Mouse (Mus musculus) layer of hippocampus, adult 8-10 months (tissue): ENCODE data around the gene Slc13a2. TPM values are rescaled to one million over a fixed set of nuclear protein-coding genes. Genes with fewer than 3 reads are reported as not detected.
A peak's percentile ranks its signal among the peaks of the same experiment; 100 is the strongest.

Source experiments
- DNase-seq, 2 experiments: peaks; one replicate each; pipeline ENCODE4 v3.0.0; 2022; ENCODE audit warnings: low spot score in 2 of 2
- total RNA-seq, 4 experiments: library from RNA; stranded (reverse); gene quantifications; 2 replicates each; pipeline ENCODE4 v1.2.4; 2022

Slc13a2 gene
- not detected for total RNA-seq

DNA sequence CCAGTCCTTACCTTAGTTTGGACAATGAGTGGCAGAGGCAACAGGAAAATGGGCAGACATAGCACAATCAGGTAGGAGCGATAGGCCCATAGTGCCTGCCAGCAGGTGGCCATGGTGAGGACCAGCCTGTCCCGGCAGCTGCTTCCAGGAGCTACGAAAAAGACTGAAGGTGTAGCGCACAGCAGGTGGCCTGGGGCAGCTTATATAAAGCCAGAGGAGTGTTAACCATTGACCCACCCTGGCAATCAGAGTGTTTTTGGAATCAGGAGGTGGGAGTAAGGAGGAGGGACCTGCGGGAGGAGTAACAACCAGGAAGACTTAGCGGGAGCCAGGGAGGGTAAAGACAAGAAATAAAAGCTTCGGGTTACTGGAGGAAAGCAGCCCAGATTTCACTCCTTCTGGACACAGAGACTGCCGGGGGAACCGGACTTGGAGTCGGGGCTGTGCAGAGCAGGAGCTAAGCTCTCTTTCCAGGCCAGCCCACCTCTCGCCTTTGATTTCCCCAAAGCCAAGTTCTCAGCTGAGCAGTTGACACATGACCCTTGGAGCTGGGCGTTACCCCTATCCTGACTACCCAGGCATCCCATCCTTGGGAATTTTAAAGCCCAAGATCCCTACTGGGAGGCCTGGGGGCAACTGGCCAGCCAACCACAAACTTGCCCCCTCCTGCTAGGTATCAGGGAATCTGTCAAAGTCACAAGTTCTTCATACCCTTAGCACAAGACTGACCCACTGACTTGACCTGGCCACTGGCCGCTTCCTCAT is at the start of gene Slc13a2:
Gene Slc13a2 (minus strand): TSS at position 163 of the 765 bp plus-strand sequence.
- no peak for DNase-seq

DNA sequence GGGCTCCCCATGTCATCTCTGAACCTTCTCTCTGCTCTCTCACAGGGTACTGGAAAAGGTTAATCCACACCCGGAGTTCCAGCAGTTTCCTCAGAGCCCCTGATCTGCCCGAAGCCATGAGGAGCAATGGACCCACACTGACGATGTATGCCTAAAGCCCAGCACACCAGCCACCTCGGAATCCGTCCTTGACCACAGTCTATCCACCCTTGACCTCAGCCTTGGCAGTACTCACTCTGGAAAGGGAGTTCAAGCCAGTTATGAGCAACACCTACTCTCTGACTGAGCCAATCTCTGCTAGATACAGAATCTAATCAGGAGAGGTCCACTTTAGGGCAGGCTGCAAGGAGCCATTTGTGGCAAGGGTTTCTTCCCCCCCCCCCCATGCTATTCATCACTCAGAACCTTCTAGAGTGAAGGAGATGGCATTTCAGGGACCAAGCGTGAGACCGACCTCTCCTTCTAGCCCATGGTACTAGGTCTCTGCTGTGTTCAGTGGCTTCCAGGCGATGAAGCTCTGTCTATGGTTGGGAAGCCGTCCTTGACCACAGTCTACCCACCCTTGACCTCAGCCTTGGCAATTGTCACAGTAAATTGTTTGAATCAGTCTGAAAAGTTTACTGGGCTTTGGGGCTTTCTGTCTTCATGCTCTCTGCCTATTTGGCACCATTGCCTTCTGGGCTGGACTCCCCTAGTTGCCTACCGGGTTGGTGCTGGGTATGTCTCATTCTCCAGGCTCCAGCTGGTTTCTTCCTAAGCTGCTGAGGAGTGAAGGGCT is 49.5 kb upstream of the Slc13a2 start:
- DNase-seq: no peak

DNA sequence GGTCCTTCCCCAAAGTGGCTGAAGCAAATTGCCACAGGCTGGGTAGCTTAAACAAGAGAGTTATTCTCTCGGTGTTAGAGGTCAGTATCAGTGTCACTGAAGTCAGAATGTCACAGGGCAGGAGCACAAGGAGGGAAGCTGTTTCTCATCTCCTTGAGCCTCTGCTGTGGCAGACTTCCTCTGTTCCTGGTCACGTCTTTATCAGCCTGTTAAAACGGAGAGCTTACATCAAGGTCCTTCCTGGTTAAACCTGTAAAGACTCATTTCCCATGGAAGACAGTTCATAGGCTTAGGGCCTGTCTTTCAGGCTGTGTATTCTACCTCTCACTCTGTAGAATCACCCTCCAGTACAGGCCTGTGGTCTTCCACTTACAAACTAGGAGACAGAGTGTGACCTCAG is 45.9 kb upstream of the Slc13a2 start:
- no peak for DNase-seq

DNA sequence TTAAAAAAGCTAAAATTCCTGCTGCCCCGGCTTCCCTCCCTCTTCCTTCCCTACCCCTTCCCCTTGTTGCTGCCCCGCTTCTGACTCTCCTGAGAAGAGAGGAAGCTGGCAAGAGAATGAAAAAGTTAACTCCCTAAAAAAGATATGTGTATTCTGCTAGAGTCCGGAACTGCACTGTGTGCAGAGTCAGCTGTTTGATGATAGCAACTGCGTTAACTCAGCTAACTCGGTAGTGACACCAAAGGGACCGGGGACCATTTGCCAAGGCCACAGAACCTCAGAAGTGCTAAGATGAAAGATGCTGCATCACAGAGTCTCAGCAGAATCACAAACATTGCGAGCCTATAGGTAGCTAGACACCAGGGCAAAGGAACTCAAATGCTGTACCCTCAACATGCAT is 45.5 kb upstream of the Slc13a2 start:
- no peak for DNase-seq

DNA sequence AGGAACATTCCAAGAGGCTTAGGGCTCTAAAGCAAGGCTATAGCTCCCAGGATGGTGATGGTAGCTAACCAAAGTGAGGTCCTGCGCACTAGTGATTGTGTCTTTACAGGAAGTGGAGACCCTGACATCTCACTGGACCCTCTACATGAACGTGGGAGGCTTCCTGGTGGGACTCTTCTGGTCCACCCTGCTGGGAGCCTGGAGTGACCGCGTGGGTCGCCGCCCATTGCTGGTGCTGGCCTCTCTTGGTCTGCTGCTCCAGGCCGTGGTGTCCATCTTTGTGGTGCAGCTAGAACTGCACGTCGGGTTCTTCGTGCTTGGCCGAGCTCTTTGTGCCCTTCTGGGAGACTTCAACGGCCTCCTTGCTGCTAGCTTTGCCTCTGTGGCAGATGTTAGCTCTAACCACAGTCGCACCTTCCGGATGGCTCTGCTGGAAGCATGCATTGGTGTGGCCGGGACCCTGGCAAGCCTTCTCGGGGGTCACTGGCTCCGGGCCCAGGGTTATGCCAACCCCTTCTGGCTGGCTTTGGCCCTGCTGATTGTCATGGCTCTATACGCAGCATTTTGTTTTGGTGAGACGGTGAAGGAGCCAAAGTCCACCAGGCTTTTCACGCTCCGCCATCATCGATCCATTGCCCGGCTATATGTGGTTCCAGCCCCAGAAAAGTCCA is 44.4 kb upstream of the Slc13a2 start:
- no peak for DNase-seq

DNA sequence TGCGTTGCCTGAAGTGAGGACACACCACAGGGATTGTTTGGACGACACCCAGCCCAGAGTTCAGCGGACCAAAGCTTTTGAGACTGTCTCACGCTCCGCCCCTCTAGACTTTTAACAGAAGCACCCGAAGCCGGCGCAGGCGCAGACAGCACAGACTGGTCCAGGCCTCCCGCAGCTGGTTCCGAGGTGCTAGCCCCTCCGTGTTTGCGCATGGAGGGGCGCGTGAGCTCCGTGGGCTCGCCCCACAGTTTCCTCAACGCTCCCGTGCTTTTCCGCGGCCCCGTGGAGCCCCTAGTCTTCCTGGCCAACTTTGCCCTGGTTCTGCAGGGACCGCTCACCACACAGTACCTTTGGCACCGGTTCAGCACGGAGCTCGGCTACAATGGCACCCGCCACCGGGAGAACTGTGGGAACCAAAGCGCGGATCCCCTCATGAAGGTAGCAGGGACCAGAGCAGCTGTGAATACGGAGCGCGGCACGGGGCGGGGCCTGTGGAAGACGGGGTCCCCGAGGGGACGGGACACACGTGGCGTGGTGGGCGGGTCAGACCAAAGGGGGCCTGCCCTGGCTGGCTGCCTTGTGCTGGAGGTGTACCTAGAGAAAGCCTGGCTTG is 43.7 kb upstream of the Slc13a2 start, which contains the start of gene Slc46a1:
Gene Slc46a1 (plus strand): TSS at position 130 of the 613 bp plus-strand sequence.
- DNase-seq: peak; percentile 64 to 67

DNA sequence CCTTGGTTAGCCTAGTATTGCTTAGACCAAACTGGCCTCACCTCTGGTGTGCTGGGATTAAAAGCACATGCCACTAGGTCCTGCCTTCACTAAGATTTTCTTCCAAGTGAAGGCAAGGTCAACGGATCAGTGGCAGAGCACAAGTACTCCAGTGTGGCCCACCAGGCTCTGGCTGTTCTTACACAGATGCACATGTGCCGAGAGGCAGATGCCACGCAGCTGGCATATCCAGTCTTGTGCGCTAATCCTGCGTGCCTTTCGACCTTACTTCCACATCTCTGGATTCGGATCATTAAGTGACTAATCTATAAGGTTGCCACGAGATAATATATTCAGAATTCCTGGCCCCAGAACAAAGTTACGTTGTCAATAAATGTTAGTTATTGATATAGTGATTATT is 43.1 kb upstream of the Slc13a2 start:
- DNase-seq: no peak

DNA sequence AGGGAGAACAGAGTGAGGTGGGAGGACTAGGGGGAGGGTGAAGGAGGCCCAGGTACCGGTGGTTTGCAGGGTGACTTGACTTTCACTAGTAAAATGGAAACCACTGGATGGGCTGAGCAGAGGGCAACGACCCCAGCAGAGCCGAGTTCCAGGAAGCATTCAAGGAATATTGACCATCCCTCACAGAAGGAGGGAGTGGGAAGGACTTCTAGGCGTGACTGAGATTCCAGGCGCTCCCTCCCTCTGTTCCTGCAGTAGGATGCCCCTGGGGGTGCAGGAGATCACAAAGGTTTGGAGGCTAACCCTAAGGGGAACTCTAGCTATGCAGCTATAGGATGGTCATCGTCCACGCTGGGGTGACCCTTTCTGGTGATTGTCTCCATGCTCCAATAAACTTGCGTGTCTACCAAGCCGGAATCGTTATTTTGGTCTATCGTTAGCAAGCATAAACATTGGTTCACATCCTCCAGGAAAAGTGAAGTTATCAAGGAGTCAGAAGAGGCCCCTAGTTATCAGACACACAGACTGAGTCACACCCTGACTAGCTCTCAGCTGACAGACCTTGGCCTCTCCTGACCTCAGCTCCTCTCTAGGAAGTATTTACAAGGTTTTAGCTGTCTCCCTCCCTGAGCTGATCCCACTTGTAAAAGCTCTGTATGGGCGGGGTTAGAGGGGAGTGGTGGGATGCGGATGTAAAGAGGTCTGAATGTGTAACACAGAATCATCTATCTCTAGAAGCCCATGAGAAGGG is 41.4 kb upstream of the Slc13a2 start:
- no peak for DNase-seq

DNA sequence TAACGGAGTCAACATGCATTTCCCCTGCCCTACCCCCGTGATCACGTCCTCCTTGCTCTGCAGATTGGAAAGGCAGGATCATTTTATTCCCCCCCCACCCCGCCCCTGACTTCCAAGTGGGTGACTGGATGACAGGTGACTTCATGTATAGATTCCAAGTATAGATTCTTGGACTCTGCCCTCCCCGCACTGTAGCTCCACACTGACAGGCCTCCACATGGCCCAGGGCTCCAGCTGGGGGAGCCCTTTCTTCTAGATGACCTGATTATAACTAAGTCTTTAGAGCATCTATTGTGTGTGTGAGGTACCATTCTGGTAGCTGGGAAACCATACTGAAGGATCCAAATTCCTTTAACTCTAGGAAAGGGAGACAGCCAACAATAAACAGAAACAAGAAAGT is 40.7 kb upstream of the Slc13a2 start:
- no peak for DNase-seq

DNA sequence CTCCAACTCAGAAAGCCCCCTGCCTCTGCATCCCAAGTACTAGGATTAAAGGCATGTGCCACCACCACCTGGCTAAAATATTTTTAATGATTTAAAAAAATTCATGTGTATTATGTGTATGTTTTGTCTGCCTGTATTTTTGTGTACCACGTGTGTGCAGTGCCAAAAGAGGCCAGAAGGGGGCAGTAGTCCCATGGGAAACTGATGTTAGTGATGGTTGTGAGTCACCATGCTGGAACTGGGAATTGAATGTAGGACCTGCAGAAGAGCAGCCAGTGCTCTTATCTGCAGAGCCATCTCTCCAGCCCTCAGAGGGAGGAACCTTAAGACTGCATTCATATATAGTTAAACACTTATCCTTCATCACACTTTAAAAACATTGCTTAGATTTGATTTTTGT is 39.9 kb upstream of the Slc13a2 start:
- DNase-seq: no peak

DNA sequence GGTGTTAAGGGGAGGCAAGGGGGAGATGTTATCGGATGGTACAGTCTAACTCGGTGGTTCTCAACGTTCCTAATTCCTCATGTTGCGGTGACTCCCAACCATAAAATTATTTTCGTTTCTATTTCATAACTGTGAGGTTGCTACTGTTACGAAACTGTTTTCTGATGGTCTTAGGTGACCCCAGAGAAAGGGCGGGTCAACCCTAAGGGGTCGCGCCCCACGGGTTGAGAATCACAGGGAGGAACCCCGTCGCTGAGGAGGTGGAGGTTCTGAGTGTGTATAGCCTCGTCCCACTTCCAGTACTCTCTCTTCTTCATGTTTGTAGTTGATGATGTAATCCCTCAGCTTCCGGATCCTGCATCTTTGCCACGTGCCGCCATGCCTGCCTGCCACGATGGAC is 36.7 kb upstream of the Slc13a2 start:
- no peak for DNase-seq

DNA sequence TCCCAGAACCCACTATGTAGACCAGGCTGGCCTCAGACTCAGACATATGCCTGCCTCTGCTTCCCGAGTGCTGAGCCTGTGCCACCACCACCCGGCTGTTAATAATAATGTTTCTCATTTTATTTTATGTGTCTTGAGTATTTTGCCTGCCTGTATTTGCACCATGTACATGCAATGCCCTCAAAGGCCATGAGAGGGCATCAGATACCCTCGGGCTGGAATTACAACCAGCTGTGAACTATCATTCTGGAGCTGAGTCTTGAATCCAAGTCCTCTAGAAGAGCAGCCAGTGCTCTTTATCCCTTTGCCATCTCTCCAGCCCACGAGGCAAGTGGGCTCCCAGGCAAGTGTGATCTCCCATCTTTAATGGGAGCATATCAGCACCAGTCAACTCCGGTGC is 33.3 kb upstream of the Slc13a2 start:
- DNase-seq: peak in 1 of 2 experiments; percentile 29

DNA sequence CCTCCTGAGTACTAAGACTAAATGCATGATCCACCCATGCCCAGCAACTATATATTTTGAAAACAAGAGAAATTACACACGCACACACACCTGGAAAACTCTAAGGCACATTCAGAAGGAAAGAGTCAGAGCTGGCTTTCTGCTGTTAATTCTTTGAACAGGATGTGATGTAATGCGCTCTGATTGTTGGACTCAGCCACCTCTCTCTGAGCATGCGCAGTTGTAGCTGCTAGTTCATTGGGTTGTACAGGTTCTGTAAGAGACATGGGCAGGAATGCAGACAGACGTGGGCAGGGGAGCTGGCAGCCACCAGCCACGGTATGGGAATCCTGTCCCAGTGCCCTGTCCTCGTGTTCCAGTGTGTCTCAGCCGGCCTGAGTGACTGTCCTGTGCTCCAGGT is 32.3 kb upstream of the Slc13a2 start:
- DNase-seq: no peak

DNA sequence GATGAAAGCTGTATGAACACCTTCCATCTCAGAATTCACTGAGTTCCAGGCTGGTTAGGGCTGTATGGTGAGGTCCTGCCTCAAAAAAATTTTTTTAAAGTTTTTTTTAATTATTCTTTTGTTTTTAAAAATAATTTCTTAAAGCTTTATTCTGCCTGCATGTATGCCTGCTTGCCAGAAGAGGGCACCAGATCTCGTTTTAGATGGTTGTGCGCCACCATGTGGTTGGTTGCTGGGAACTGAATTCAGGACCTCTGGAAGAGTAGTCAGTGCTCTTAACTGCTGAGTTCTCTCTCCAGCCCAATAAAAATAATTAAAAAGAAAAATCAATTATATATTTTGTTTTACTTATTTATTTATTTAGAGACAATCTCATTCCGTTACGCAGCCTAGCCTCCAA is 31.7 kb upstream of the Slc13a2 start:
- peak in 1 of 2 experiments; percentile 56 for DNase-seq

DNA sequence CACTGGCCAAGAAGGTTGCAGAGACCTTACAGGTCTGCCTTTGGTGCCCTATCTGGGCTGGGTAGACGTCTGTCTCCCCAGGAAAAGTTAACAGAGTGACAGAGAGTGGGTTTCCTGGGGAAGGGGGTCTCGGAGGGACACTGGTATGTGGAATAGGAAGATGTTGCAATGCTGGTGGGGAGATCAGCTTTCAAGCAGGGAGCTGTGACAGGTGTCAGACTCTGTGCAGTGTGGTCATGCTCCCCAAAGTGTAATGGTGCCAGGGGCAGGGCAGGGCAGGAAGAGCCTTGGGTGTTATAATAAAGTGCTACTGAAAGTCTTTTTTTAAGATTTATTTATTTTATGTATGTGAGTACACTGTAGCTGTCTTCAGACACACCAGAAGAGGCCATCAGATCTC is 28.3 kb upstream of the Slc13a2 start:
- DNase-seq: no peak

DNA sequence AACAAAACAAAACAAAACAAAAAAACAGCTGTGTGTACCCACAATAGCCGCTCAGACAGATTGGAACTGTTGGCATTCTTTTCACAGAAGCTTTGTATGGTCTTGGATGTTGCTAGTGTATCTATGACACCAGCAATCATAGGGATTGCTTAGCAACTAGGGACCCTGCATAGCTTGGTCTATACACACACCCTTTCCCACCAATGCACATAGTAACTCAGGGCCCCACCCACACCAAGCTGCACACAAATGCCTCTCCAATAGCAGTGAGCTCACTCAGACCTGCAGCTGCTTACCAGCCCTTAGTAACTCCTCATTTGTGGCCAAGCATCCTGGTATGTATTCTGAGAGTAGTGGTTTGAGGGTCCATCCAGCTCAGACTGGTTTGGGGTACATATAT is 26.2 kb upstream of the Slc13a2 start:
- no peak for DNase-seq

DNA sequence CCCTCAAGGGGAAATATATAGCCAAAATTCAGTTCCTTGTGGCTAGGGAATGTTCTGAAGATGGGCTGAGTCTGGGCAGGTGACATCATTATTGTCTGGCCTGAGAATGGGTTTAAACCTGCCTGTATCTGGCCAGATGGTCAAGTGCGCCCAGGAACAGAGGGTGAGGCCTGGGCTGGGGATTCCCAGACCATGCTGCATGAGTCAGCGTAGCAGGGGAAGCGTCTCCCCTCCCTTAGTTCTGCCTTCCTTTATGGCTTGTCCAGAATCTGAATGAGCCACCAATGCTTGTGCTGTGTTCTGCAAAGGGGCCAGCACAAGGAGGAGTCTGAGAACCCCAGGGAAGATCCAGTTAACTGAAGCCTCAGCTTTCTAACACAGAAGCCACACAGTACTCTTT is 25.2 kb upstream of the Slc13a2 start:
- DNase-seq: no peak

DNA sequence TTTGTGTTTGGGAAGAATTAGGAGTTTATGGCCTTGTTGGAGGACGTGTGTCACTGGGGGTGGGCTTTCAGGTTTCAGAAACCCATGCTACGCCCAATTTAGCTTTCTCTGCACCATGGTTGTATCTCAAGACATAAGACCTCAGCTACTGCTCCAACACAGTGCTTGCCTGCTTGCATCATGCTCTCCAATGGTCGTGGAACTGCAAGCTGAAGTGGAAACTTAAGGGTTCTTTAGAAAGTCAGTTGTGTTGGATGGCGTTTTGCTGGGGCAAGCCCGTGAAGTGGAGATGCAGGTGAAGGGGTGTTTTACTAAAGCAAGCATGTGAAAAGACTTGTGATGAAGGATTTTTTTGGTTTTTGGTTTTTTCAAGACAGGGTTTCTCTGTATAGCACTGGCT is 21.1 kb upstream of the Slc13a2 start:
- no peak for DNase-seq

DNA sequence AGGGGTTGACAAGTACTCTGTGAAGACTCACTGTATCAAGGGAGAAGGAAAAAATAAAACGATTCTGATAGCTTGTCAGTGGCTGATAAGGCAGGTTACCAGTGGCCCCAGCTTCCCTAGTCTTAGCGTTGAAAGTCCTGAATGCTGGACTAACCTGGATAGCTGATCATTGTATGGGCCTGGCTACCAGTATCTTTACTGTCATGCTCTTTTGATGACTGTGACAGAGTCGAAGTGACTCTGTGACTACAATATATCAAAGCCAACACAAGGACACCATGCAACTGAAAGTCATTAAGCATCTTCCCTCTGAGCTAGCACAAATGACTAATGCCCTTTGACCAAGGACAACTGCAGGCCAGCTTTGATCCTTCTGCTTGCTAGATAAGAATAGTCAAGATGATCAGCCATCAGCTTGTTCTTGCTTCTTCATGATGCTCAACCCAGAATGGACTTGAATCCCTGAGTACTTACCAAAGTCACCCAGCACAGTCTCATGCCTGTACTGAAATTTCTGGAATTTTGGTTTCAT is 16.4 kb upstream of the Slc13a2 start:
- no peak for DNase-seq

DNA sequence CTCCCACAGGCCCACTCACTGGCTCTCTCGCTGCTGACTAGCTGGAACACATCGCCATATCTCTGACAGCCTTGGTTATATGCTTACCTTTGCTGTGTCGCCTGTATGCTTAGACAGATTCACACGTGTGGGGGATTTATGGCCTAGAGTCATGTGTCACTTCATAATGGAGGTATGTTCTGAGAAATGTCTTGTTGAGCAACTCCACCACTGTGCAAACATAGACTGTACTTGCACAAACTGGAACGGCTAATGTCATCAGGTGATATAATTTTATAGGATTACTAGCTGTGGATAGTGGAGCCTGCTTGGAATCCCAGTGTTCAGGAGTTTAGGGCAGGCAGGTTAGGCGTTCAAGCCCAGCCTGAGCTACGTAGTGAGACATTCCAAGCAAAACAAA is 15.2 kb upstream of the Slc13a2 start:
- DNase-seq: no peak
